Mouse (Mus musculus) embryonic fibroblast, embryonic 13.5 days (primary cell): ENCODE measurements around the gene Kcnmb2. TPM values are rescaled to one million over a fixed set of nuclear protein-coding genes. Genes with fewer than 3 reads are reported as not detected.

ENCODE experiments used
- H3K27ac ChIP-seq: 2 replicates; pipeline ENCODE4 v1.5.1; 2012; ENCODE audit warnings: low read length, control low read depth, inconsistent platforms; ENCODE audit not compliant: insufficient read depth
- H3K4me1 ChIP-seq: 2 replicates; pipeline ENCODE4 v1.6.1; 2011; ENCODE audit warnings: low read length; ENCODE audit not compliant: control insufficient read depth, insufficient read depth
- H3K4me3 ChIP-seq: 2 replicates; pipeline ENCODE4 v1.5.1; 2011; ENCODE audit warnings: mild to moderate bottlenecking, control low read depth, low read length; ENCODE audit not compliant: insufficient read depth
- CTCF ChIP-seq: IDR thresholded peaks from 2 replicates; pipeline ENCODE4 v1.5.1; 2011; ENCODE audit warnings: mild to moderate bottlenecking, control low read depth, low read length, moderate library complexity, borderline replicate concordance; ENCODE audit not compliant: insufficient read depth
- POLR2A ChIP-seq: IDR thresholded peaks from 2 replicates; pipeline ENCODE4 v1.6.1; 2011; ENCODE audit warnings: low read depth, mild to moderate bottlenecking, control low read depth, low read length, moderate library complexity
- polyA plus RNA-seq: library from polyadenylated mRNA; stranded (reverse); fragments of >200 nt; gene quantifications from 2 replicates; pipeline ENCODE4 v1.2.4, GENCODE M21; 2011; ENCODE audit warnings: low read depth; ENCODE audit not compliant: missing spikeins, insufficient read length

The Kcnmb2 gene
- polyA plus RNA-seq, 1 experiment, result not detected

DNA sequence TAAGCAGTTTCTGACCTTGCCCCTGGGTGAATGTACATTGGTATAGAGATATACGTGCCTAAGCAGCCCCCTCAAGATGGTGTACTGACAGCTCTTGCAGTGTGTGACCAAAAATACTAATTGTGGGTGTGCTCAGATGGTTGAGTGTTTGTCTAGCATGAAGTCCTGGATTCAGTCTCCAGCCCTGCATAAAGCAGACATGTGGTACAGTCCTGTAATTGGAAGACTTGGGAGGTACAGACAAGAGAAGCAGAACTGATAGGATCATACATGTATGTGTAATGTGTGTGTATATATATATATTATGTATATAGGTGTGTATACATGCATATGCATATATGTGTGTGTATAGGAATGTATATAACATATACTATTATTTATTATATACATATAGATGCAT is 32.4 kb downstream of the Kcnmb2 start:
- TF ChIP-seq POLR2A (no peak), CTCF (no peak)
- H3K27ac ChIP-seq, result no peak overlapping the region

DNA sequence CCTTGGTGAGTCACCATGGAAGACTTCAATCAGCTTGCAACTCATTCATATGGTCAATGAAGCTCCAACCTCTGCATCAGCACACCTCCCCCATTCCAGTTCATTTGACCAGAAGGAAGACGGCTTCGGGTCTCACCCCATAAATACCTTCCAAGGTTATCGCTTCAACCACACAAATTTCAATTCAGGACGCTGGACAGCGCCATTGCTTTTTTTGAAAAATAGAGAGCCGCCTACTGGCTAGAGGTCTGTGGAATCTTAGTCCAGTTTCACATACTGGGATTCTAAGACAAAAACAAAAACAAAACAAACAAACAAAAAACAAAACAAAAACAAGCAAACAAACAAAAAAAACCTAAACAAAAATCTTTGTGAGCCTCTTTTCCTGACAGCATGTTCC is 39.2 kb downstream of the Kcnmb2 start:
- TF ChIP-seq POLR2A (no peak), CTCF (no peak)
- H3K27ac ChIP-seq, result no peak overlapping the region
- no peak overlapping the region for H3K4me3 ChIP-seq
- H3K4me1 ChIP-seq, result no peaks in the 10 kb centered on the region

More for the DNA sequence above, 32.4 kb downstream of the Kcnmb2 start:
- H3K4me1 ChIP-seq, result no peaks in the 10 kb centered on the region
- no peak overlapping the region for H3K4me3 ChIP-seq

GRCm38 (mm10) chr3:31954213-31954612 is 51.9 kb downstream of the Kcnmb2 start:
- TF ChIP-seq POLR2A (no peak), CTCF (no peak)
- Histone ChIP-seq H3K4me1 (no peaks in the 10 kb centered on the region), H3K27ac (no peak overlapping the region), H3K4me3 (no peak overlapping the region)

DNA sequence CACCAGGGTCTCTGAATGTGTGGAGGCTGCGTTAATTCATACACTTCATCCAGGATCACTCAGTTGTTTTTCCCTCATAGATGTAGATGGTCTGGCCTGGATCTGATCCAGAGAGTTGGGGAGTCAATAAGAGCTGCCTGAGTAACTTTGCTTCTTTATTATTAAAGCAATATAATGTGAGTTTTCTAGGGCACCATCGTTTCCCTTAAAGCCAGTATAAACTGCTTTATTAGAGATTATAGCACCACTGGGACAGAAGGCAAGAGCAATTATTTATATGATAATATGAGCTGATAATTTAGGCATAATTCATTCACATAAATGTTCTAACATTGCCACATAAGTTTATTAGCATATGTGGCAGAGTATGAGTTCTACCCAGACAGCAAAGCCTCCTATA is 52.7 kb downstream of the Kcnmb2 start:
- Histone ChIP-seq H3K4me3 (no peak overlapping the region), H3K4me1 (no peaks in the 10 kb centered on the region), H3K27ac (no peak overlapping the region)
- TF ChIP-seq POLR2A (no peak), CTCF (no peak)

DNA sequence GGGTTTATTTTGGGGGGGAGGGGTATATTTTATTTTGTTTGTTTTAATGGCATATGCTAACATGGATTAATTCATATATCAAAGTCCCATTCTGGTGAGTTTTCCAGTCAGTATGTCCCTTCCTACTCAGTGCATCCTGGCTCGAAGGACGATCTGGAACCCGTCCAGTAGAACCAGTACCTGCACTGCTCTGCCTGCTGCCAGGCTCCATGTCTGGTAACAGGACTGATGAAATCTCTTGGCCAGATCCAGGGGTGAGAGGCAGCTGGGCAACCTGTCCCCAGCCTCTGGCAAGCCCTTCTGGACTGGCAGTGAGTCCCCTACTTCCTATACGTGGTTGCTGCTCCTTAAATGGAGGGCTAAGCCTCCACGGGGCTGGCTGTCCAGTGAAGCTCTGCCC is 57.5 kb downstream of the Kcnmb2 start:
- no peak overlapping the region for H3K4me3 ChIP-seq
- no peak overlapping the region for H3K27ac ChIP-seq
- TF ChIP-seq CTCF, result no peak
- no peak for TF ChIP-seq POLR2A
- H3K4me1 ChIP-seq, result no peaks in the 10 kb centered on the region

DNA sequence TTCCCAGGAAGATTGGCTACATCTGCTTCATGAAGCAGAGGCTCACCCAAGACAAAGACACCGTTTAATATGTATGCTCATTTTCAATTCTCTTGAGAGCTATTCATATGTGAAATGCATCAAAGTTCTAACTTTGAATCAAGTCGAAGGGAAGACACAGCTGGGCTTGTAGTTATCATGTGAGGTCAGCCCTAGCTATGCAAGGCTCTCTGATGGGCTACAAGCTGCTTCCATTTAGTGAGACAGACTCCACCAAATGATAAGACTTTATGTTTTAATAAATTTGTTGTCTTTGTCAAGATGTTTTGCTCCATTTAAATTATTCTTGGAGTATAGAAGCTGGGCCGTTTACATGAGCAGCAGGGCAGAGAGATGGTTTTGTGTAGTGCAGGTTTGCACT is 58.9 kb downstream of the Kcnmb2 start:
- Histone ChIP-seq H3K4me1 (no peaks in the 10 kb centered on the region), H3K4me3 (no peak overlapping the region), H3K27ac (no peak overlapping the region)
- TF ChIP-seq POLR2A, result no peak
- TF ChIP-seq CTCF, result no peak

DNA sequence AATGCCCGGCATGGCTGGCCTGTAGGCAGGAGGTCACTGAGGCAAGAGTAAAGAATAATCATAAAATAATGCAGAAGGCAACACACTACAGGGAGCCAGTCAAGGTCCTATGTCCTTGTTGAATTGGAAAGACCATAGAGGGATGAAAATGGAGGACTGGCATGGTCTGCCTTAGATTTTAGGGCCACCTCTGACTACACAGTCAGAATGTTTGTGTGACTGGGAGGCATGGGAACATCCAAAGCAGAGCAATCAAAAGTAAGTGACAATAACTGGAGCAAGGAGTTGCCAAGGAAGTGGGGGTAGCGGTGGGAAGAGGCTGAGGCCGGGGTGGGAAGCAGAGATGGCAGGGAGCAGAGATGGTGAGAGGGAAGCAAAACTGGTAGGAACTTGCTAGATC is 60.8 kb downstream of the Kcnmb2 start:
- Histone ChIP-seq H3K27ac (no peak overlapping the region), H3K4me1 (no peaks in the 10 kb centered on the region), H3K4me3 (no peak overlapping the region)
- no peak for TF ChIP-seq POLR2A

DNA sequence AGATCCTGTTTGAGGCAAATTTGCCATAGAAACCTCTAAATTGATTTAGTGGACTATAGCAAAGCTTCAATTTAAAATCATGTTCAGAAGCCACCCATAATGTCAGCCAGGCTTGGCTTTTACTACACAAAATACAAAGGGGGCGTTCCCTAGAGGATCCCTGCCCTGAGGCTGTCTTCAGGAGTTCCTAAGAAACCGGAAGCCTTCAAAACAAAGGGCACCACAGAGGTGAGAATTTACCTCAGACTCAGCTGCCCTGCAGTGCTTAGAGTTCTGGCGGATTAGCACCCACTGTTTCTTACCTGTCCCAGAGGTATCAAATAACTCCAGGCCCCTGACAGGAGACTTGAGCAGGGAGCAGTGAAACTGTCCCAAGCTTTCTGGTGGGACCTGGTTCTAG is 77.4 kb downstream of the Kcnmb2 start:
- H3K27ac ChIP-seq, result no peak overlapping the region
- no peaks in the 10 kb centered on the region for H3K4me1 ChIP-seq
- no peak overlapping the region for H3K4me3 ChIP-seq
- no peak for TF ChIP-seq CTCF
- TF ChIP-seq POLR2A, result no peak

DNA sequence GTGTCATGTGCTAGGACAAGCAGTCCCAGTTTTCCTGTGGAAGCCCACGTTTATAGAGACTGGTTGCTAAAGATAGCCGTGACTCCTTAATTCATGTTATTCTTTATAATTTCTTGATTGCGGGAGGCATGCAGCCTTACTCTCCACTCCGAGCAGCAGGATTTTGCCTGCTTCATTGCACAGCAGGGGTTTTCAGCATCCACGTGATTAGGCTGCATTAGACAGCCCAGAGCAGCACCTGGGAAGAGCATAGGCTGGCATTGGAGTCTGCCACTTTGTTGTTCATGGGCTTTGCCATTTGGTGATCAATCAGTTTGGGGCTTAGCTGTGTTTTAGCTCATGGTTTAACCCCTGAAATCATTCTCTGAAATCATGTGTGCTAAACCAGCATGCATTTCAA is 80.1 kb downstream of the Kcnmb2 start:
- H3K27ac ChIP-seq, result no peak overlapping the region
- TF ChIP-seq POLR2A (no peak), CTCF (no peak)
- H3K4me3 ChIP-seq, result no peak overlapping the region
- H3K4me1 ChIP-seq, result no peaks in the 10 kb centered on the region

GRCm38 (mm10) chr3:31985103-31985502 is 82.8 kb downstream of the Kcnmb2 start:
- Histone ChIP-seq H3K4me3 (no peak overlapping the region), H3K27ac (no peak overlapping the region), H3K4me1 (no peaks in the 10 kb centered on the region)
- TF ChIP-seq POLR2A (no peak), CTCF (no peak)

GRCm38 (mm10) chr3:31991526-31992045 is 89.3 kb downstream of the Kcnmb2 start:
- no peak overlapping the region for H3K27ac ChIP-seq
- no peaks in the 10 kb centered on the region for H3K4me1 ChIP-seq
- TF ChIP-seq CTCF (no peak), POLR2A (no peak)

More at GRCm38 (mm10) chr3:31991526-31992045, 89.3 kb downstream of the Kcnmb2 start:
- H3K4me3 ChIP-seq, result no peak overlapping the region
